Comparison of ENCODE assay signal across 11 mouse cellular contexts in the genomic region with DNA sequence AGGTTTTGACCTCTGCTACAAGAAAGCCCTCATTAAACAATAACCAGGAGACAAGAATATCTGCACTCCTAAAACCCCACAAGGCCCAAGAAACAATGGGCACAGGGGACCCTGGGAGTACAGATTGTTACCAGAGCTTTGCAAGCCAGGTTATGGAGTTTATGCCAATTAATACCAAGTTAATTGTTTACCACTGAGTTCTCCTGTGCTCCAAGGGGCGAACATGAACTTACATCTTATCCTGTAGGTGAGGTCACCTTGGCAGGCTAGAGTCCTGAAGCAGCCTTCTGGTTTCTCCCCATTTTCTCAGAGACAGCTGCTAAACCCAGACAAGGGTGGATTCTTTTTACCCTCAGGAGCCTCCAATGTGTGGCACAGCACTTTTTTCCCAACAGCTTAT.
"Had no signal": no experiment of that assay in that cellular context is flagged by ENCODE, and none has a peak within 500 bp of the region (broad histone marks: within the 10 kb centered on the region; RNA-seq: fewer than 3 reads in every experiment).

No protein-coding gene starts in this region.

- H3K4me3 ChIP-seq: layer of hippocampus, adult 2 months; liver, embryonic 13.5 days had no signal

- DNase-seq: layer of hippocampus, adult 9-11 months; liver, embryonic 13.5 days; lung, adult 2 months; lung, postnatal 14 days; lung, postnatal 4 days; midbrain, embryonic 14.5 days; thymus, adult 18-20 months; thymus, postnatal 36 days had no signal

- ATAC-seq: intestine, postnatal 0 days had no signal

- H3K9ac ChIP-seq: liver, embryonic 13.5 days had no signal

- H3K27ac ChIP-seq: layer of hippocampus, adult 2 months; liver, embryonic 13.5 days had no signal

- H3K4me2 ChIP-seq: liver, embryonic 13.5 days; midbrain, embryonic 11.5 days had no signal

- H3K4me1 ChIP-seq: liver, embryonic 13.5 days had no signal

- H3K9me3 ChIP-seq: liver, embryonic 13.5 days had no signal

- H3K27me3 ChIP-seq: liver, embryonic 13.5 days had no signal

- H3K36me3 ChIP-seq: liver, embryonic 13.5 days had no signal
